Mouse (Mus musculus): ENCODE data around the gene Gdpd3. TPM values are rescaled to one million over a fixed set of nuclear protein-coding genes. Genes with fewer than 3 reads are reported as not detected.

Gdpd3 gene
- total RNA-seq, 1 experiment: 4.0 TPM

DNA sequence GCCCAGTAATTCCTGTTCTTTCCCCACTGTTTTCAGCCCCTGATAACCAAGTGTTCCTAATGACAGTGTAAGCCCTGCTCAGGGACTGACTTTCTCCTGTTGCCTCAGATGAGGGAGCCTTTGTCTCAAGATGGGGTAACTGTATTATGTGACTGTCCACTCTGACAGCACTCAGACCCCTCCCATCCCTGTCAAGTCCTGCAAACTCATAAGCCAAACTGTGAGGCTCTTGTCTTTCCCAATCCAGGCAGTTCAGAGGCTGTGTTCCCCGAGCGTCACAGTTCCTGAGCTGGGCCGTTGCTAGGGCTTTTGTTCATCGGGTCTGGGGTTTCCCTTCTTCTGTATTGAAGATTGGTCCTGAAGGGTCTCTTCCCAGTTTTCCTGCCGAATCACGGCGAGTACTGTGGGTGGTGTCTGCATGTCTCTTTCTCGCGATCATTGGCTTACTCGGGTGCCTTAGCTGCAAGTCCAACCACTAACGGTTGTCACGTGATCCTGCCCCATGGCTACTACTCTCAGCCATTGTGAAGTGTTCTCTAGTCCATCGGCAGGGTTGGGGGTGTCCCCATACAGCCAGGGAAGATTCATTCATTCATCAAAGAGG, 25.9 kb upstream of the Gdpd3 start:
- in situ Hi-C loops (cut with MboI; ENCODE audit: low sequenced_read_pairs in 2 of 2, unreplicated experiment in 2 of 2): no loop called here
- TF ChIP-seq MAFK (IDR thresholded peaks at IDR 0.05; ENCODE audit: insufficient read depth, low read depth, low read length): no peak
- H3K4me1 ChIP-seq (ENCODE audit: control insufficient read depth in 2 of 2, insufficient read depth in 2 of 2, low read length in 2 of 2, poor library complexity in 1 of 2): peaks cover 0 to 4% of the 10 kb centered on the region in 2 experiments; a peak in 1 of 4 replicates
- no peaks in the 10 kb centered on the region for H3K36me3 ChIP-seq (ENCODE audit: control insufficient read depth, insufficient read depth, low read length, poor library complexity, severe bottlenecking)
- no peak overlapping the region for H3K27ac ChIP-seq (ENCODE audit: insufficient read depth, low read depth, low read length, poor library complexity, severe bottlenecking)
- no peak overlapping the region for H3K4me3 ChIP-seq (ENCODE audit: insufficient read depth in 1 of 2, low read depth in 1 of 2, low read length in 2 of 2, poor library complexity in 1 of 2, severe bottlenecking in 1 of 2)
- no peaks in the 10 kb centered on the region for H3K9me3 ChIP-seq (ENCODE audit: control insufficient read depth, insufficient read depth, low read depth, low read length)
- no peak overlapping the region for H3K9ac ChIP-seq (ENCODE audit: insufficient read depth, low read depth, low read length, poor library complexity, severe bottlenecking)
- DNase-seq (ENCODE audit: low read depth, low spot score): no peak

- in situ Hi-C loops (cut with MboI; ENCODE audit: low sequenced_read_pairs in 2 of 2, unreplicated experiment in 2 of 2): no loop called here
Observed at GRCm38 (mm10) chr7:126740977-126741376, 25.2 kb upstream of the Gdpd3 start.

DNA sequence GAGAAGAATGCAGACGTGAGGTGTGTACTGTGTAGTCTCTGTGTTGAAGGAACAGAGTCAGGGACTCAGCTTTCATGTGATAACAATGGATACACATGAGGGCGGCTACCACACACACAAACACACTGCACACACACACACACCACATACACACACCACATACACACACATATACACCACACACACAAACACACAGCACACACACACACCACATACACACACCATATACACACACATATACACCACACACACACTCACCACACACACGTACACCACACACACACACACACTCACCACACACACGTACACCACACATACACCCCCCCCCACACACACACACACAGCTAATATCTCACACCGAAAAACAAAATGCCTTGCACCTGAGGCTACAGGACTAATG, 24.7 kb upstream of the Gdpd3 start:
- Histone ChIP-seq H3K4me1 (ENCODE audit: control insufficient read depth in 2 of 2, insufficient read depth in 2 of 2, low read length in 2 of 2, poor library complexity in 1 of 2) (peaks cover 0 to 4% of the 10 kb centered on the region in 2 experiments; a peak in 1 of 4 replicates), H3K9me3 (ENCODE audit: control insufficient read depth, insufficient read depth, low read depth, low read length) (no peaks in the 10 kb centered on the region), H3K9ac (ENCODE audit: insufficient read depth, low read depth, low read length, poor library complexity, severe bottlenecking) (no peak overlapping the region), H3K36me3 (ENCODE audit: control insufficient read depth, insufficient read depth, low read length, poor library complexity, severe bottlenecking) (no peaks in the 10 kb centered on the region), H3K27ac (ENCODE audit: insufficient read depth, low read depth, low read length, poor library complexity, severe bottlenecking) (no peak overlapping the region), H3K4me3 (ENCODE audit: insufficient read depth in 1 of 2, low read depth in 1 of 2, low read length in 2 of 2, poor library complexity in 1 of 2, severe bottlenecking in 1 of 2) (no peak overlapping the region)
- TF ChIP-seq HCFC1 (IDR thresholded peaks at IDR 0.05; ENCODE audit: borderline replicate concordance, insufficient read depth, low read length) (no peak), MAFK (IDR thresholded peaks at IDR 0.05; ENCODE audit: insufficient read depth, low read depth, low read length) (no peak), CHD2 (IDR thresholded peaks at IDR 0.05; ENCODE audit: low read depth, low read length) (no peak), ZNF384 (IDR thresholded peaks at IDR 0.05; ENCODE audit: low read depth, low read length) (no peak), ZC3H11A (IDR thresholded peaks at IDR 0.05; ENCODE audit: borderline replicate concordance, low read depth, low read length) (no peak)
- DNase-seq (ENCODE audit: low read depth, low spot score): no peak
- in situ Hi-C loops (cut with MboI; ENCODE audit: low sequenced_read_pairs in 2 of 2, unreplicated experiment in 2 of 2): no loop called here

More at GRCm38 (mm10) chr7:126740977-126741376, 25.2 kb upstream of the Gdpd3 start:
- peaks cover 0 to 4% of the 10 kb centered on the region in 2 experiments; a peak in 1 of 4 replicates for H3K4me1 ChIP-seq (ENCODE audit: control insufficient read depth in 2 of 2, insufficient read depth in 2 of 2, low read length in 2 of 2, poor library complexity in 1 of 2)
- no peaks in the 10 kb centered on the region for H3K36me3 ChIP-seq (ENCODE audit: control insufficient read depth, insufficient read depth, low read length, poor library complexity, severe bottlenecking)
- H3K27ac ChIP-seq (ENCODE audit: insufficient read depth, low read depth, low read length, poor library complexity, severe bottlenecking): no peak overlapping the region
- H3K9me3 ChIP-seq (ENCODE audit: control insufficient read depth, insufficient read depth, low read depth, low read length): no peaks in the 10 kb centered on the region
- H3K9ac ChIP-seq (ENCODE audit: insufficient read depth, low read depth, low read length, poor library complexity, severe bottlenecking): no peak overlapping the region
- no peak overlapping the region for H3K4me3 ChIP-seq (ENCODE audit: insufficient read depth in 1 of 2, low read depth in 1 of 2, low read length in 2 of 2, poor library complexity in 1 of 2, severe bottlenecking in 1 of 2)
- TF ChIP-seq CHD2 (IDR thresholded peaks at IDR 0.05; ENCODE audit: low read depth, low read length) (no peak), ZC3H11A (IDR thresholded peaks at IDR 0.05; ENCODE audit: borderline replicate concordance, low read depth, low read length) (no peak), HCFC1 (IDR thresholded peaks at IDR 0.05; ENCODE audit: borderline replicate concordance, insufficient read depth, low read length) (no peak), ZNF384 (IDR thresholded peaks at IDR 0.05; ENCODE audit: low read depth, low read length) (no peak), MAFK (IDR thresholded peaks at IDR 0.05; ENCODE audit: insufficient read depth, low read depth, low read length) (no peak)
- no peak for DNase-seq (ENCODE audit: low read depth, low spot score)

GRCm38 (mm10) chr7:126741964-126742482, 24.1 kb upstream of the Gdpd3 start:
- Histone ChIP-seq H3K27ac (ENCODE audit: insufficient read depth, low read depth, low read length, poor library complexity, severe bottlenecking) (no peak overlapping the region), H3K9me3 (ENCODE audit: control insufficient read depth, insufficient read depth, low read depth, low read length) (no peaks in the 10 kb centered on the region), H3K4me3 (ENCODE audit: insufficient read depth in 1 of 2, low read depth in 1 of 2, low read length in 2 of 2, poor library complexity in 1 of 2, severe bottlenecking in 1 of 2) (no peak overlapping the region), H3K9ac (ENCODE audit: insufficient read depth, low read depth, low read length, poor library complexity, severe bottlenecking) (no peak overlapping the region), H3K4me1 (ENCODE audit: control insufficient read depth in 2 of 2, insufficient read depth in 2 of 2, low read length in 2 of 2, poor library complexity in 1 of 2) (peaks cover 0 to 4% of the 10 kb centered on the region in 2 experiments; a peak in 1 of 4 replicates), H3K36me3 (ENCODE audit: control insufficient read depth, insufficient read depth, low read length, poor library complexity, severe bottlenecking) (no peaks in the 10 kb centered on the region)
- TF ChIP-seq ZC3H11A (IDR thresholded peaks at IDR 0.05; ENCODE audit: borderline replicate concordance, low read depth, low read length) (no peak), ZNF384 (IDR thresholded peaks at IDR 0.05; ENCODE audit: low read depth, low read length) (no peak), HCFC1 (IDR thresholded peaks at IDR 0.05; ENCODE audit: borderline replicate concordance, insufficient read depth, low read length) (no peak), CHD2 (IDR thresholded peaks at IDR 0.05; ENCODE audit: low read depth, low read length) (no peak), MAFK (IDR thresholded peaks at IDR 0.05; ENCODE audit: insufficient read depth, low read depth, low read length) (no peak)
- in situ Hi-C loops (cut with MboI; ENCODE audit: low sequenced_read_pairs in 2 of 2, unreplicated experiment in 2 of 2): no loop called here
- DNase-seq (ENCODE audit: low read depth, low spot score): no peak
